Comparison of ENCODE assay signal across 25 mouse cellular contexts in genomic region chr6:146678136-146679070, GRCm38 (mm10). TPM values are rescaled to one million over a fixed set of nuclear protein-coding genes. Genes with fewer than 3 reads are reported as not detected.
DNase-seq lines count a peak whose midpoint lies in the region; ATAC-seq and TF ChIP-seq lines count a peak whose summit lies in the region.
"Had no signal": no experiment of that assay in that cellular context is flagged by ENCODE, and none has a peak within 500 bp of the region (broad histone marks: within the 10 kb centered on the region; RNA-seq: fewer than 3 reads in every experiment).

No protein-coding gene starts in this region.

- 16% methylated on average over 10 of the region's 10 CpGs for WGBS in heart, embryonic 11.5 days (ENCODE audit: insufficient replicate concordance)
- WGBS in heart, embryonic 16.5 days: 28% methylated on average over 10 of the region's 10 CpGs
- WGBS in forebrain, postnatal 0 days: 82% methylated on average over 10 of the region's 10 CpGs

- H3K4me3 ChIP-seq in heart, embryonic 11.5 days (ENCODE audit: low read depth, low read length): no peak overlapping the region
- H3K4me3 ChIP-seq in heart, embryonic 16.5 days (ENCODE audit: low read length): no peak overlapping the region
- peak overlapping the region; percentile 39 to 63 for H3K4me3 ChIP-seq in MEL (ENCODE audit: control insufficient read depth in 1 of 2, insufficient read depth in 1 of 2, low read depth in 2 of 2, low read length in 2 of 2)
- no peak overlapping the region for H3K4me3 ChIP-seq in forebrain, postnatal 0 days (ENCODE audit: low read depth, low read length)
- H3K4me3 ChIP-seq: forebrain, embryonic 12.5 days; layer of hippocampus, adult 2 months; limb, embryonic 13.5 days had no signal

- H3K4me1 ChIP-seq in heart, embryonic 11.5 days (ENCODE audit: control insufficient read depth, insufficient read depth, low read length): peaks cover 20% of the 10 kb centered on the region
- H3K4me1 ChIP-seq in heart, embryonic 16.5 days (ENCODE audit: control insufficient read depth, insufficient read depth, low read length): peaks cover 34% of the 10 kb centered on the region
- peaks cover 16 to 26% of the 10 kb centered on the region in 2 experiments for H3K4me1 ChIP-seq in MEL (ENCODE audit: control insufficient read depth in 1 of 2, insufficient read depth in 2 of 2, low read length in 2 of 2)
- H3K4me1 ChIP-seq in forebrain, postnatal 0 days (ENCODE audit: insufficient read depth): no peaks in the 10 kb centered on the region
- H3K4me1 ChIP-seq: forebrain, embryonic 12.5 days; limb, embryonic 13.5 days had no signal

- no peaks in the 10 kb centered on the region for H3K27me3 ChIP-seq in heart, embryonic 11.5 days (ENCODE audit: control insufficient read depth, insufficient read depth, low read length)
- no peaks in the 10 kb centered on the region for H3K27me3 ChIP-seq in heart, embryonic 16.5 days (ENCODE audit: control insufficient read depth, insufficient read depth, low read length)
- H3K27me3 ChIP-seq in MEL (ENCODE audit: control insufficient read depth in 1 of 2, insufficient read depth in 2 of 2, low read length in 2 of 2): no peaks in the 10 kb centered on the region
- H3K27me3 ChIP-seq in forebrain, postnatal 0 days (ENCODE audit: insufficient read depth, low read length): no peaks in the 10 kb centered on the region
- H3K27me3 ChIP-seq: forebrain, embryonic 12.5 days; limb, embryonic 13.5 days had no signal

- H3K9ac ChIP-seq in heart, embryonic 11.5 days (ENCODE audit: low read depth, low read length): 0 out of 2 replicates have a peak overlapping the region, but pooled peaks have one; percentile 29
- H3K9ac ChIP-seq in heart, embryonic 16.5 days (ENCODE audit: low read length): peak overlapping the region; percentile 18
- peak overlapping the region; percentile 55 for H3K9ac ChIP-seq in MEL (ENCODE audit: control insufficient read depth, low read depth, low read length, poor library complexity, severe bottlenecking)
- H3K9ac ChIP-seq in forebrain, postnatal 0 days: no peak overlapping the region
- H3K9ac ChIP-seq: forebrain, embryonic 12.5 days; hindbrain, embryonic 14.5 days; limb, embryonic 13.5 days had no signal

- peak overlapping the region; percentile 38; the same call in 1 of the 2 replicates for H3K4me2 ChIP-seq in heart, embryonic 11.5 days
- H3K4me2 ChIP-seq in heart, embryonic 16.5 days (ENCODE audit: low read depth, low read length): no peak overlapping the region
- no peak overlapping the region for H3K4me2 ChIP-seq in forebrain, postnatal 0 days (ENCODE audit: low read depth)
- H3K4me2 ChIP-seq: forebrain, embryonic 12.5 days; hindbrain, embryonic 14.5 days; limb, embryonic 13.5 days; liver, embryonic 11.5 days had no signal

- no peak for TF ChIP-seq RAD21 in MEL (IDR thresholded peaks at IDR 0.05; ENCODE audit: low read depth, low read length)

- H3K27ac ChIP-seq in heart, embryonic 11.5 days (ENCODE audit: low read depth, low read length): peak overlapping the region; percentile 90
- peak overlapping the region; percentile 82 for H3K27ac ChIP-seq in heart, embryonic 16.5 days (ENCODE audit: low read length)
- H3K27ac ChIP-seq in MEL (ENCODE audit: control insufficient read depth, low read depth, low read length): peak overlapping the region; percentile 15
- H3K27ac ChIP-seq in forebrain, postnatal 0 days (ENCODE audit: low read depth, low read length): no peak overlapping the region
- H3K27ac ChIP-seq: forebrain, embryonic 12.5 days; hindbrain, embryonic 14.5 days; layer of hippocampus, adult 2 months; limb, embryonic 13.5 days had no signal

- TF ChIP-seq EP300 in MEL (IDR thresholded peaks at IDR 0.05; ENCODE audit: low read depth in 1 of 2, low read length in 2 of 2): peak; percentile 11 to 45; a peak in 2 of 4 replicates

- intact Hi-C loops in heart, postnatal 36 days (cut with DNase I): no loop called here
- intact Hi-C loops in heart, postnatal 14 days (cut with DNase I): no loop called here

- no peak for ATAC-seq in heart, embryonic 11.5 days (replicated peaks; ENCODE audit: insufficient number of reproducible peaks, low FRiP score, low TSS enrichment)
- ATAC-seq in heart, embryonic 16.5 days (replicated peaks; ENCODE audit: extremely low read depth, insufficient read depth, low FRiP score): no peak
- ATAC-seq in megakaryocyte, adult 5-6 weeks (ENCODE audit: poor library complexity, severe bottlenecking): peak; percentile 22
- ATAC-seq in forebrain, postnatal 0 days: no peak
- ATAC-seq: CD4-positive, CD25-positive, alpha-beta regulatory T cell, adult 4 months; lung, postnatal 0 days had no signal

- DNase-seq in heart, postnatal 36 days: no peak
- DNase-seq in heart, postnatal 14 days: no peak
- DNase-seq in MEL (ENCODE audit: low read depth, low spot score): peak; percentile 75
- no peak for DNase-seq in forebrain, postnatal 0 days
- no peak for DNase-seq in left cerebral cortex, adult 11 months (ENCODE audit: low spot score)
- DNase-seq: adrenal gland, postnatal 25 days; cerebellum, adult 18-20 months; cerebellum, postnatal 10 days; gastrocnemius, postnatal 14 days; kidney, adult 2 months; kidney, postnatal 36 days; lung, adult 18-20 months; lung, postnatal 4 days; midbrain, embryonic 14.5 days; right cerebral cortex, postnatal 14 days had no signal

- 0 out of 4 replicates have a peak, but pooled peaks of 1 of the 2 experiments have one; percentile 28 for TF ChIP-seq POLR2A in MEL (IDR thresholded peaks at IDR 0.05; ENCODE audit: control insufficient read depth in 1 of 2, insufficient read depth in 1 of 2, low read depth in 1 of 2, low read length in 2 of 2, poor library complexity in 1 of 2)

- H3K9me3 ChIP-seq in heart, embryonic 11.5 days (replicated peaks; ENCODE audit: control insufficient read depth, low read length): peaks cover 3% of the 10 kb centered on the region; the same call in 1 of the 2 replicates
- peaks cover 9% of the 10 kb centered on the region for H3K9me3 ChIP-seq in heart, embryonic 16.5 days (replicated peaks; ENCODE audit: control insufficient read depth, low read length)
- H3K9me3 ChIP-seq in MEL (replicated peaks; ENCODE audit: insufficient read depth, low read length): no peaks in the 10 kb centered on the region
- H3K9me3 ChIP-seq in forebrain, postnatal 0 days (ENCODE audit: low read length): no peaks in the 10 kb centered on the region
- H3K9me3 ChIP-seq: forebrain, embryonic 12.5 days had no signal

- TF ChIP-seq CTCF in MEL (IDR thresholded peaks at IDR 0.05 in 2 of 3, conservative IDR thresholded peaks at IDR 0.05 in 1 of 3; ENCODE audit: control insufficient read depth in 1 of 3, insufficient read depth in 1 of 3, low read depth in 2 of 3, low read length in 3 of 3, poor library complexity in 1 of 3, severe bottlenecking in 1 of 3): no peak
- TF ChIP-seq CTCF in forebrain, postnatal 0 days (IDR thresholded peaks at IDR 0.05; ENCODE audit: low read depth): no peak

- no peaks in the 10 kb centered on the region for H3K79me2 ChIP-seq in MEL (ENCODE audit: control insufficient read depth, insufficient read depth, low read length, poor library complexity)

- no peaks in the 10 kb centered on the region for H3K36me3 ChIP-seq in heart, embryonic 11.5 days (ENCODE audit: control insufficient read depth, insufficient read depth, low read length)
- no peaks in the 10 kb centered on the region for H3K36me3 ChIP-seq in heart, embryonic 16.5 days (ENCODE audit: control insufficient read depth, insufficient read depth)
- H3K36me3 ChIP-seq in MEL (ENCODE audit: control insufficient read depth in 1 of 2, insufficient read depth in 2 of 2, low read length in 2 of 2): peaks cover 0 to 15% of the 10 kb centered on the region in 2 experiments; a peak in 2 of 4 replicates
- no peaks in the 10 kb centered on the region for H3K36me3 ChIP-seq in forebrain, postnatal 0 days (ENCODE audit: insufficient read depth)
- H3K36me3 ChIP-seq: forebrain, embryonic 12.5 days; limb, embryonic 13.5 days had no signal

RNA-seq across cellular contexts. Expression of gene Tm7sf3, which starts 35.8 kb away (rescaled TPM):
- 39.9 and 48.3 TPM in 2 replicates for polyA plus RNA-seq in heart, embryonic 11.5 days (2014; fragmentation: Nextera tagmentation; extraction: Ambion mirVana)
- 10 to 100 TPM; 15.8 to 18.0 TPM for total RNA-seq in heart, postnatal 36 days (2021)
- polyA plus RNA-seq in heart, embryonic 16.5 days (2015; fragmentation: Nextera tagmentation; extraction: Ambion mirVana): 35.3 and 37.5 TPM in 2 replicates
- total RNA-seq in heart, postnatal 14 days (2021): 10 to 100 TPM; 18.1 to 19.9 TPM
- 18.0 and 18.3 TPM in 2 replicates for total RNA-seq in MEL (2012; rRNA removed)
- polyA plus RNA-seq in MEL (2012; ENCODE audit: insufficient read depth in 1 of 2, insufficient read length in 2 of 2, low read depth in 1 of 2, low replicate concordance in 2 of 2, missing spikeins in 1 of 2): 10 to 100 TPM in 1 of 2 experiments, not detected in 1; 27.1 TPM
- total RNA-seq in megakaryocyte, adult 5-6 weeks (2015): 27.8 and 31.6 TPM in 2 replicates
- total RNA-seq in megakaryocyte, adult 5-6 weeks (2017): 40.3 and 40.4 TPM in 2 replicates
- total RNA-seq in forebrain, postnatal 0 days (2014; rRNA removed): 41.0 and 51.1 TPM in 2 replicates
- 30.5 and 40.6 TPM in 2 replicates for polyA plus RNA-seq in forebrain, postnatal 0 days (2015; fragmentation: Nextera tagmentation; extraction: Ambion mirVana)

RNA-seq across cellular contexts. Expression of gene Med21, which starts 36.1 kb away (rescaled TPM):
- 129 and 133 TPM in 2 replicates for polyA plus RNA-seq in heart, embryonic 11.5 days (2014; fragmentation: Nextera tagmentation; extraction: Ambion mirVana)
- total RNA-seq in heart, postnatal 36 days (2021): 10 to 100 TPM; 46.6 to 48.5 TPM
- polyA plus RNA-seq in heart, embryonic 16.5 days (2015; fragmentation: Nextera tagmentation; extraction: Ambion mirVana): 143 and 150 TPM in 2 replicates
- 10 to 100 TPM; 51.3 to 55.2 TPM for total RNA-seq in heart, postnatal 14 days (2021)
- 79.5 and 83.7 TPM in 2 replicates for total RNA-seq in MEL (2012; rRNA removed)
- 10 to 100 TPM in 1 of 2 experiments, not detected in 1; 56.7 TPM for polyA plus RNA-seq in MEL (2012; ENCODE audit: insufficient read depth in 1 of 2, insufficient read length in 2 of 2, low read depth in 1 of 2, low replicate concordance in 2 of 2, missing spikeins in 1 of 2)
- total RNA-seq in megakaryocyte, adult 5-6 weeks (2015): 96.7 and 109 TPM in 2 replicates
- total RNA-seq in megakaryocyte, adult 5-6 weeks (2017): 76.2 and 82.8 TPM in 2 replicates
- total RNA-seq in forebrain, postnatal 0 days (2014; rRNA removed): 65.2 and 85.3 TPM in 2 replicates
- polyA plus RNA-seq in forebrain, postnatal 0 days (2015; fragmentation: Nextera tagmentation; extraction: Ambion mirVana): 112 and 115 TPM in 2 replicates

RNA-seq across cellular contexts. Expression of gene Stk38l, which starts 46.4 kb away (rescaled TPM):
- polyA plus RNA-seq in heart, embryonic 11.5 days (2014; fragmentation: Nextera tagmentation; extraction: Ambion mirVana): 42.4 and 46.7 TPM in 2 replicates
- total RNA-seq in heart, postnatal 36 days (2021): 10 to 100 TPM; 12.8 to 13.7 TPM
- polyA plus RNA-seq in heart, embryonic 16.5 days (2015; fragmentation: Nextera tagmentation; extraction: Ambion mirVana): 28.9 and 30.3 TPM in 2 replicates
- total RNA-seq in heart, postnatal 14 days (2021): 10 to 100 TPM; 14.9 to 15.8 TPM
- total RNA-seq in MEL (2012; rRNA removed): 5.1 and 6.2 TPM in 2 replicates
- polyA plus RNA-seq in MEL (2012; ENCODE audit: insufficient read depth in 1 of 2, insufficient read length in 2 of 2, low read depth in 1 of 2, low replicate concordance in 2 of 2, missing spikeins in 1 of 2): 1 to 10 TPM in 1 of 2 experiments, not detected in 1; 9.2 TPM
- total RNA-seq in megakaryocyte, adult 5-6 weeks (2015): 2.2 and 5.0 TPM in 2 replicates
- 2.8 and 3.7 TPM in 2 replicates for total RNA-seq in megakaryocyte, adult 5-6 weeks (2017)
- 7.1 and 7.6 TPM in 2 replicates for total RNA-seq in forebrain, postnatal 0 days (2014; rRNA removed)
- polyA plus RNA-seq in forebrain, postnatal 0 days (2015; fragmentation: Nextera tagmentation; extraction: Ambion mirVana): 8.1 and 11.0 TPM in 2 replicates

Comparison
In these comparisons a context has a peak if more than half of its experiments do, and no peak if none do; other contexts are left out.
1. H3K4me3 ChIP-seq: peak in MEL (2 of 2); none in heart, embryonic 11.5 days (single experiment), heart, embryonic 16.5 days (single experiment) and forebrain, postnatal 0 days (single experiment).